Mouse (Mus musculus): ENCODE measurements at regions not wholly inside any gene's neighbourhood (a gene's known extent, or its start where the extent isn't known, plus 50 kb on each side); places are given as distances from the start of the nearest gene placed in this dataset.
"Not testable (repeated sequence)": the region's sequence is repeated elsewhere in the genome, so short reads cannot be mapped to it uniquely, and the experiment has no call there.

DNA sequence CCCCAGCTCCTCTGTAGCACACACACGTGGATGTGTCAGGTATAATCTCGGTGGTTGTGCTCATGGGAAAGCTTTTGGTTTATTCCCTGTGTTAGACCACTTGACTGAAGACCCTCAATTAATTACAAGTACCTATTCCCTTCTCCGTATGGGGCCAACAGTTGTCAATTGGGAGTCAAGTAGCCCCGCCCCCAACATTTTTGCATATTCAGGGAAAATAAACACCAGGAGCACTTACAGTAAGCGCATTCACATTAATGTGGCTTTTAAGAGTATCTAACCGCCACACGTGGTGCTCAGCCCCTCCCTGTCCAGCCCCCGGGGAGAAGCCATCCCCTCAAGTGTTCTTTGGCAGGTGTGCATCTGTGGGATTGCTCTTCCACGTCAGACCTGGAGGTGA lies 223.9 kb downstream of the Tpra1 start:
- ATAC-seq (ENCODE audit: poor library complexity, severe bottlenecking) = no peak

DNA sequence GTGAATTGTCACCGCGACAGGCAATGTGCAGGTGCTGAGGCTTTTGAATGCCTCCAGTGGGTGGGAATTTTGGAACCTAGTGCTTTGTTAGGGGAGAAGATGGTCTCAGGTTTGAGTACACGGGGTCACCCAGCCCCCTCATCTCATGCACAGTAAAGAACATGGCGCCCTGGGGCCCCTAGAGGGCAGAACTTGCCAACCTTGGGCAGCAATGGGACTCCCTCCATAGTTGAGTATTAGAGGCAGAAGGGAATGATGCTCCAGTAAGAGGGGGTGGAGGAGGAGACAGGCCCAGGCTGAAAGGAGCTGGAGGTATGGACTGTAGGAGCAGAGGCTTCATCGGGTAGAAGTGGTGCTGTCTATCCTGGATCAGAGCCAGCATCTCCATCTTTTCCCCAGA lies 226.1 kb downstream of the Tpra1 start:
- not testable (repeated sequence) for ATAC-seq (ENCODE audit: poor library complexity, severe bottlenecking)

- ATAC-seq (ENCODE audit: poor library complexity, severe bottlenecking) = no peak
These were observed 222.0 kb downstream of the Plxna1 start for GRCm38 (mm10) chr6:89140469-89140868.

DNA sequence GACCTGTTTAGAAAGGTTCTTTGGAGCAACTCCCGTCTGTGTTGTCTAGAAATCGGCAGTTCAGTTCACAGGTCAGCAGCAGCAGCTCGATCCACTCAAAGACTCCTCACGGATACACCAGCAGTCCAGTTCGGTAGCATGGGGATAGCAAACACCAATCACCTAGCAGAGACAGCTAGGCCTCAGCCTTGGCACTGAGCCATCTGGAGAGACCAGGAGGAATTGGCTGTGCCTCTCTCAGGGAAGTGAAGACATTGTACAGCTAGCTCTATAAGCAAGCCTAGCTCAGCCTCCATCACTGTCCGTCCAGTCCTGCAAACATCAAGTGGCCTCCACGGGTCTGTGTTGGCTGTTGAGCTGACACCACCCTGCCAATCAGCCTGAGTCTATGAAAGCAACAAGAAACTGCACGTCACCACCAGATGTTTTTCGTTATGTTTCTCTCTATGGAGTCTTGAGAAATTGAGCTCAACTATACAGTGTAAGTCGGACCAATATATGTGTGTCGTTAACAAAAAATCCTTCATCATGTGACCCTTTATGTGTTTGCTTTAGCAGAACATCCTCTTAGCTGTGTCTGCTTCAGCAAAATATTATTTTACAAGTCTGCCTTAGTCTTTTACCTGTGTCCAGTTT lies 209.3 kb downstream of the Plxna1 start:
- ATAC-seq (ENCODE audit: poor library complexity, severe bottlenecking) = no peak

- no peak for ATAC-seq (ENCODE audit: poor library complexity, severe bottlenecking)
These were observed 204.9 kb downstream of the Plxna1 start for GRCm38 (mm10) chr6:89157501-89157900.

DNA sequence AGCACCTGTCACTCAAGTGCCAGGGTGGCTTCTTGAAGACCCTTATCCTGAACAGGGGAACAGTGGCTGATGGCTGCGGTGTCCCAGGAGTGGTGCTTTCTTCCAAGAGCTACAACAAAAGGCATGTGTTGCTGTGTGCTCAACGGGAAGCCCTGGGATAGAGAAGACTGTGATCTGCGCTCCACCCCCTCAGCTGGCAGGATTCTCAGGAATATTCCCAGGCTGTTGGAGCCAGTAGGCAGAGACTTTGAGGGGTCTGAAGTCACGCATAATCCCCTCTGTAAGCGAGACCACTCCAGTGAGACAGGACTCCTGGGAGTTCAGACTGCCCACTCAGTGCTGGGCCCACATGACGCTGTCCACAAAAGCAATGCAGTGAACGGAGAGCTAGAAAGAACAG lies 202.4 kb downstream of the Plxna1 start:
- no peak for ATAC-seq (ENCODE audit: poor library complexity, severe bottlenecking)

DNA sequence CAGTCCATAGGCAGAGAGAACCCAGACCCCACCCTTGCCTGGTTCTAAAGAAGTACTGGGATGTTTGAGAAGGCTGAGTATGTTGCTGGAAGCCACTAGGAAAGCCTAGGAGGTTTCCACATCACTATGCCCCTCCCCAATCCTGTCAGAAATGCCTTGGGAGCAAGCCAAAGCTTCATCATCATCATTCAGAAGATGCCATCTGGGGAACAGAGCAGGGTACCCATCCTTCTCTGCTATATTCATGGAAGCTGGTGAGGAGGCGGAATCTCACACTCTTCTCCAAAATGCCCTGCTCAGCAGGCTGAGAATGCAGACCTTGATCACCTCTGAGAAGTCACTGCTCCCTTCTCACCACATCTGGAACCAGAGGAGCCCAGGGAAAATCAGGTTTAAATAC lies 200.7 kb downstream of the Plxna1 start:
- no peak for ATAC-seq (ENCODE audit: poor library complexity, severe bottlenecking)

DNA sequence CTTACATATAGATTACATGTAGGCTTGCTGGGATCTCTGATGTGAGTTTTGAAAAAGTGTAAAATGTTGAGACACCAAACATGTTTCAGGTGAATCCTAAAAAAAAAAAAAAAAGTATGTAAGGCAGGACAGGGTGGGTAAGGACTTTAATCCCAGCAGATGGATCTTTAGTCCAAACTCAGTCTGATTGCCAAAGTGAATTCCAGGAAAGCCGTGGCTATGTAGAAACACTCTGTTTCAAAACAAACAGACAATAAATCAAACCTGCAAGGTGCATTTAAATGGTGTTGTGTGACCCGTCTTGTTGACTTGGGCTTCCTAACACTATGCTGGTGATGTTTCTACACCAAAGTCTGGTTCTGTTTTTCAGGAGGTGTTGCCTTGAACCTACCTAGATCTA lies 192.9 kb downstream of the Plxna1 start:
- ATAC-seq (ENCODE audit: poor library complexity, severe bottlenecking) = no peak

GRCm38 (mm10) chr6:89184920-89185319 lies 177.5 kb downstream of the Plxna1 start:
- not testable (repeated sequence) for ATAC-seq (ENCODE audit: poor library complexity, severe bottlenecking)

DNA sequence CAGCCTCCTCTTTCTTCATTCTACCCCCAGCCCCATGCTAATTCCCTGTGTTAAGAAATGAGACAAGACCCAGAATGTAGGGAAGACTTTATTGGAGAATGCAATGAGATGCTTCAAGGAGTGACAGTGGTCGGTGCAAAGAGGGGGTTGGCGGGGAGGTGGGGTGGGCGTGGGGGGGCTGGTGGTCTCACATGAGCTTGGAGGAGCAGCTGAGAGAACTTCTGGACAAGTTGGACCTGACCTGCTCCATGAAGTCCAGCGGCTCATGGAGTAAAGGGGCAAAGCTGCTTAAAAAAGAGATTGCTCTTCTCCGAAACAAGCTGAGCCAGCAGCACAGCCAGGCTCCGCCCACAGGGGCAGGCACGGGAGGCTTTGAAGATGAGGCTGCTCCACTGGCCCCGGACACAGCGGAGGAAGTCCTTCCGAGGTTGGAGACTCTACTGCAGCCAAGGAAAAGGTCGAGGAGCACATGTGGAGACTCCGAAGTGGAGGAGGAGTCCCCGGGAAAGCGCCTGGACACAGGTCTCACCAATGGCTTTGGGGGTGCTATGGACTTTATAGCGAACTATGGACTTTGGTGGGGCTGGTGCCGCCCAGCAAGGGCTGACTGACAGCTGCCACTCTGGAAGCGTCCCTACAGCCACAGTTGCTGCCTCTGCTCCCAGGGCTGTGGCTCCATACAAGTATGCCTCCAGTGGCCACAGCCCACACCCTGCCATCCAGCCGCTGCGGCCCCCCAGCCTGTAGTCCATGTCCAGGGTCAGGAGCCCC lies 161.7 kb downstream of the Plxna1 start:
- not testable (repeated sequence) for ATAC-seq (ENCODE audit: poor library complexity, severe bottlenecking)

GRCm38 (mm10) chr6:89215021-89215420 lies 147.4 kb downstream of the Plxna1 start:
- ATAC-seq (ENCODE audit: poor library complexity, severe bottlenecking) = no peak

GRCm38 (mm10) chr6:89235416-89236075 lies 126.9 kb downstream of the Plxna1 start:
- ATAC-seq (ENCODE audit: poor library complexity, severe bottlenecking) = no peak

GRCm38 (mm10) chr6:89236226-89236625 lies 126.2 kb downstream of the Plxna1 start:
- ATAC-seq (ENCODE audit: poor library complexity, severe bottlenecking) = no peak

DNA sequence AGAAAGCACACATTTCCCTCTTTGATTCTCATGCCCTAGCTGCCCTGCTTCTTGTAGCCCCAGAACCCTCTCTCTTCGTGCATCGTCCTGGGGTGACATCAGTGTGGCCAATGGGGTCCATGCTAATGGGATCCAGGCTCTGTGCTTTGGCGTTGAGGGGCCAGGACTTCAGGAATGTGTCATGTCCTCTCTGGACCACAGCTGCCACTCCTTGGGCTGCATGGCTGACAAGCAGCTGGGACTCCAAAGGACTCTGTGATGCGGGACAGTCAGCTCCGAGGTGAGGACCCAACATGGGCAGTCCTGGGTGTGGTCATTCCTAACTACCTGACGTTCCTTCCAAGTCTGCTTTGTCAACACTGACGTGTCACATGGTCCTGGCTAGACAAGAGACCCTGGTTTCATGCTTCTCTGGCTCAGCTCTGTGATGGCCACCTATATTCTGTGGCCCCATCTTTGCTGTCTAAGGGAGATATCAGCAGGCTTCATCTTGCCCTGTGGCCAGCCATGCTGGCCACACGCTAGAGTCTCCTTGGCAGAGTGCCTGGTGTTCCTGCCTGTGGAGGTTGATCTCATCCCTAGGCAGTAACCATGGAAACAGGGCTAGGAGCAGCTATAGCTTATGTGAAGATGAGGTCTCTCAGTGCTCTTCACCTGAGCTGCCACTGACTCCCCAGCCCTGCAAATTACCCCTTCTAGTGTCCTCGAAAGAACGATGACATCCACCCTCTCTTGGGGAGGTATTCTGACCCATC lies 125.4 kb downstream of the Plxna1 start:
- ATAC-seq (ENCODE audit: poor library complexity, severe bottlenecking) = no peak

- no peak for ATAC-seq (ENCODE audit: poor library complexity, severe bottlenecking)
These were observed 123.5 kb downstream of the Plxna1 start for GRCm38 (mm10) chr6:89238871-89239270.

DNA sequence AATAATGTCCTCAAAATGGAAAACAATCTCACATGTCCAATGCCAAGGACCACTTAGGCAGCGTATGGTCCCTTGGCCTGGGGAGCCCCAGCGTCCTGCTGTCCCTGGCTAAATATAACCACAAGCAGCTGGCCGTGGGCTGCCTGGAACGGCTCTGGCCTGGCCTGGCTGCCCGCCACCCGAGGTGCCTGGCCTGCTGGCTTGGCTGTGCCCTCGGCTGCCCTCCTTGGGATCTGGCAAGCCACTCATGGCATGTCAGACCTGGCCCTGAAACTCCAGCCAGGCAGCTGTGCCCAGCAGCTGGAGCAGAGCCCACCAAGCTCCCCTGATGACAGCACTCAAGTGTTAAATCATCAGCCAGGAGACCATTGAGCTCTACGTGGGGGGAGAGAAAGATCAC lies 122.9 kb downstream of the Plxna1 start:
- ATAC-seq (ENCODE audit: poor library complexity, severe bottlenecking) = no peak

DNA sequence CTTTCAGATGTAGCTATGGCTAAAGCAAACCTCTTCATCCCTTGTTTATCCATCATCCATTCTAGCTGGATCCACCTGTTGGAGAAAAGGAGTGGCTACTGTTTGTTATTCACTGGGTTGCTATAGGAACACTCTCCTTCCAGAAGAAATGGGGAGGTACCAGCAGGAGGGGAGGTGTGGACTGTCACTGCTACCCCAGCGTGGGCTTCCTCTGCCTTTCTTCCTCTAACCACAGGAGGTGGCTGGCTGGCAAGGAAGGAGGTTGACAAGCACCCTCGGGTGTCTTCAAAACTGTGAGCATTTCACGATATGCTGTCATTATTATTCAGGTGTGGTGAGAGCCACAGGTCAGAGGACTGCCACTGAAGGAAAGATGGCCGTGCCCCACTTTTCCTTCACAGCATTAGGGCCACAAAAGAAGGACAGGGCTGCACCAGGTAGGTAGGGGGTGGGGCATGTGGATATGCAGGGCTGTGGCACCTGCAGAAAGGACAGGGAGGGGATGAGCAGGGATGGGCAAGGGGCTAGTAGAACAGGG lies 122.2 kb downstream of the Plxna1 start:
- ATAC-seq (ENCODE audit: poor library complexity, severe bottlenecking) = no peak

DNA sequence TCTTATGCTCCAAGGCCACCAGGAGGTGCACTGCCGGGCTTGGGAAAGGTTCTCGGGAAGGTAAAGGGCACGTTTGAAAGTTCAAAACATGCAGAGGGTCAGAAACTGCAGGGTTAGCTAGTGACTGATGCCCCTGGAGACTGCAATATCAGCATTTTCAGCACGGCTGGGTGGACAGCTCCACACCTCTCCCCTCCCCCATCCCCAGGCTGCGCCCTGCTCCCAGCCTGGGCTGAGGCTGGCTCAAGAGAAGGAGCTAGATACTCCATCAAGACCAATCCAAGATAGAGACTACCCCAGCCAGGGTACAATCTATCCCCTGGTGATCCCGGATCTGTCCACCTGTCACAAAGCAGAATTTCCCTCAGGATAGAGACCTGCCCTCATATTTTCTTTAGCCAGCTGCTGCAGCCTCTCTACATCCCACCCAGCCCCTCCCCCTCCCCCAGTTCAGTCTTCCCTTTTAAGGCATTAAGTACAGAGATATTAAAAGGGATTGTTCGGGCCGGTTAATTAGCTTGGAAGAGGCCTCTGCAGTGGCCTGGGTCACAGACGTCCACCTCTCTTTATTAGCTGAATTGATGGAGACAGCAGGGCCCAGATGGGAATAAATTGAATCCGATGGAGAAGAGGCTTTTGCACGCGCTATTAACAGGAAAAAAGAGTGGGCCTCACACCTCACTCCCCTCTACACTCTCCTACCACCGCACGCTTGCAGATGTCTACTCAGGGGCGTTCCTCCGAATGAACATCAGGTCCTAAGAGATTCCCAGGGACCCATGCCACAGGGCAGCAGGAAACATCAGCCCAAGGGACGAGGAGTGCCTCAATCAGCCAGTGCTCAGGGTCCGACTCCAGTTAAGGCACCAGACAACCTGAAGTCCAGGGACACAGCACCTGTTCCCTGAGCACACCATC lies 119.8 kb downstream of the Plxna1 start:
- ATAC-seq (ENCODE audit: poor library complexity, severe bottlenecking) = no peak

GRCm38 (mm10) chr6:89245506-89245905 lies 116.9 kb downstream of the Plxna1 start:
- no peak for ATAC-seq (ENCODE audit: poor library complexity, severe bottlenecking)

- ATAC-seq (ENCODE audit: poor library complexity, severe bottlenecking) = no peak
These were observed 116.2 kb downstream of the Plxna1 start for GRCm38 (mm10) chr6:89246261-89246660.
